Mouse (Mus musculus): ENCODE results near the gene Gm13030. TPM values are rescaled to one million over a fixed set of nuclear protein-coding genes. Genes with fewer than 3 reads are reported as not detected.
"Not testable (repeated sequence)": the region's sequence is repeated elsewhere in the genome, so short reads cannot be mapped to it uniquely, and the experiment has no call there.

Gene Gm13030
- not detected in 2 replicates for total RNA-seq (2014; fragmentation: Nextera tagmentation)
- not detected in 2 replicates for total RNA-seq (2017)

DNA sequence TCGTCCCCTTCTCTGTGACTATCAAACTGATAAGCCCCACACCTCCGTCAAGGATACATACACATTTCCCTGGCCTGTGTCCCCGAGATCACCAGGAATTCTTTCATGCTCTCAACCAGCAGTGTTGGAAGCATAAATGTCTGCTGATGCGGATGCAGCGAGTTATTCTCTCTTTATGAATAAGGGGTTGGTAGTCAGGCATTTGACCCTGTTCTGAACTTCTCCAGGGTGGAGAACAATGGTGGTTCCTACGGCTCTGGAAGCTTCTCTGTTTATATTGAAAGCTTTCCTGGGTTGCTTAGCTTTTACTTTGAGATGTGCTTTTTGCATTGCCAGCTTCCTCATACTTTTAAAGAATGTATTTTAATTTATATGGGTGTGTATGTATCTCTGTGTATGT, at the start of gene Gm13030:
Gm13030 (minus strand) TSS at position 101 of the 400 bp plus-strand sequence.
- no peak for ATAC-seq (replicated peaks; ENCODE audit: poor library complexity, severe bottlenecking)

DNA sequence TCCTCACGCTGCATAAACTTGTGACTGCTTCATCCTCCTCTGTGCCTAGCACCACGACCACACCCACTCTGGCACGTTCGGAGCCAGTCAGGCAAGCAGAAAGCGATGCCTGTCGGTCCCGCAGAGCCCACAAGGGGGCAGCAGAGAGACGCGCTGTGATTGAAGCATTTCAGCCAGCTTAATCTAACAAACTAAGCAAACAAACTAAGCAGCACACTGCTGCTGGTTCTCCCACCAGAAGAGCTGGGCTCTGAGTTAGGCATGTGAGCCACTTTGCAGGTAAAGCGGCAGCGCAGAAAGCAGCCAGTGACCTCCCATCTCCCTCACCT, 48.3 kb upstream of the Gm13030 start:
- peak; percentile 99 for ATAC-seq (replicated peaks; ENCODE audit: poor library complexity, severe bottlenecking)

GRCm38 (mm10) chr4:138921254-138922130, 47.7 kb upstream of the Gm13030 start:
- peak; percentile 28 for ATAC-seq (replicated peaks; ENCODE audit: poor library complexity, severe bottlenecking)

GRCm38 (mm10) chr4:138917282-138917681, 43.5 kb upstream of the Gm13030 start:
- ATAC-seq (replicated peaks; ENCODE audit: poor library complexity, severe bottlenecking): no peak

DNA sequence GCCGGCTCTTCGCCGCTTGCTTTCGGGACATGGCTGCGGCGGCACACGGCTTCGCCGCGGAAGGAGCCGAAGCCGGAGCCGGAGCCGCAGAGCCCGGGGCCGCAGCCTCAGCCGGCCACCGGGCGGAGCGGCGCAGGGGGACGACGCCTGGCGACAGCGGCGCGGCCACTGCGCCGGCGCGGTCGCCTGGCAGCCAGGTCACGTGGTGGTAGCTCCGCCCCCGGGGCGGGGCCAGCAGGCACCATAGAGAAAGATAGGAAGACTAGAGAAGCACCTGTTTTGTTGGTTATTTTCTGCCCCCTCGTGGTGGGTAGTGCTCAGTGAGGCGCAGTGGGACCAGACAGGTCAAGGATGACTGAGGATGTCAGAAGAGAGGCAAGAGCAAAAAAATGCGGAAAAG, 40.0 kb upstream of the Gm13030 start, which contains the start of gene Otud3:
Otud3 (minus strand) TSS at position 149 of the 400 bp plus-strand sequence.
- ATAC-seq (replicated peaks; ENCODE audit: poor library complexity, severe bottlenecking): peak; percentile 95

- 0 out of 2 replicates have a peak, but pooled peaks have one; percentile 26 for ATAC-seq (replicated peaks; ENCODE audit: poor library complexity, severe bottlenecking)
Observed at GRCm38 (mm10) chr4:138913141-138913787, 39.5 kb upstream of the Gm13030 start.

GRCm38 (mm10) chr4:138905624-138906337, 32.0 kb upstream of the Gm13030 start:
- peak; percentile 86 for ATAC-seq (replicated peaks; ENCODE audit: poor library complexity, severe bottlenecking)

DNA sequence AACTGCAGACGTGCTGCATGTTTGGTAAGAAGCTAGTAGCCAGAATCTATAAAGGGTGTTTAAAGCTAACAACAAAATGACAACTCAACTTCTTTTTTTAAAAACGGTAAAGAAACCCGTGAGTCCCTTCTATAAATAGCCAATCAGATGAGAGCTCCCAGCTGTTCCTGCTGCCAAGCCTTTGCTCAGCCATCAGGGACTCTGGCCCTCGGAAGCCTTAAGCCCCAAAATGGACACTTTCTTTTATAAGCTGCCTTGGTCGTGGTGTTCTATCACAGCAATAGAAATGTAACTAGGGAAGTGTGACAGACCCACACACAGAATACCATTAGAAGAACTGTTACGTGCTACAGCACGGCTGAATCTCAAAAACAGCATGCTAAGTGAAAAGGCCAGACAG, 25.6 kb upstream of the Gm13030 start:
- no peak for ATAC-seq (replicated peaks; ENCODE audit: poor library complexity, severe bottlenecking)

DNA sequence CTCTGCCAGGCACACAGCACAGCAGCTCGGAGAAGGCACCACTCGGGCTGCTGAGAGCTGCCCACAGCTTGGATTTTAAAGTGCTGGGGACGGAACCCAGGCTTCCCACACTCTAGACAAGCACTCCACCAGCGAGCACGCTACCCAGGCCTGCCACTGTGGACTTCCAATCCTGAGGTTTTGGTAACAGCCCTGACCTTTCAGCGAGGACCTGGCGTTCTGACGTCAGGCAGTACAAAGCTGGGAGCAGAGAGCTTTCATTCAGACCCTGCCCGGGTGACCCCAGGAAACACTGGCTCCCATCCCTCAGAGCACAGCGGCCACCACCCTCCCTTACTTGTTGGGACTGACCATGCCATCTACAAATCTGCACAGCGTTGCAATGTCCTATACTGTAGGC, 20.0 kb upstream of the Gm13030 start:
- ATAC-seq (replicated peaks; ENCODE audit: poor library complexity, severe bottlenecking): not testable (repeated sequence)

DNA sequence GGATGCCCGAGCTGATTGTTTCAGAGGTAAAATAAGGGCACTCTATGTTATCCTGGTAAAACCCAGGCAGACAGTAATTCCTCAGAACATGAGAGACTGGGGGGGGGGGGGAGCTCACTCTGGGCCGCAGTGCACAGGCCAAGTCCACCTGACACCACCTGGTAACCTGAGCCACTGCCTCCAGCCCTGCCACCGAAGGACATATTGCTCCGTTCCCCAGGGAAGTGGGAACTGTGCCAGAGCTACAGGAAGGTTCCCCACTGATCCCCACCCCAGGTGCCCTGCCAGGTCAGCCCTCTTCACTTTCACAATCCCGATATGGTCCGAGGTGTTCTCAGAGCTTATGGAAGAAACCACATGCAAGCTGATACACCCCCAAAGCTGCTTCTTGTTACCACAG, 18.9 kb upstream of the Gm13030 start:
- ATAC-seq (replicated peaks; ENCODE audit: poor library complexity, severe bottlenecking): no peak

- ATAC-seq (replicated peaks; ENCODE audit: poor library complexity, severe bottlenecking): no peak
Observed at GRCm38 (mm10) chr4:138889635-138890034, 15.9 kb upstream of the Gm13030 start.

DNA sequence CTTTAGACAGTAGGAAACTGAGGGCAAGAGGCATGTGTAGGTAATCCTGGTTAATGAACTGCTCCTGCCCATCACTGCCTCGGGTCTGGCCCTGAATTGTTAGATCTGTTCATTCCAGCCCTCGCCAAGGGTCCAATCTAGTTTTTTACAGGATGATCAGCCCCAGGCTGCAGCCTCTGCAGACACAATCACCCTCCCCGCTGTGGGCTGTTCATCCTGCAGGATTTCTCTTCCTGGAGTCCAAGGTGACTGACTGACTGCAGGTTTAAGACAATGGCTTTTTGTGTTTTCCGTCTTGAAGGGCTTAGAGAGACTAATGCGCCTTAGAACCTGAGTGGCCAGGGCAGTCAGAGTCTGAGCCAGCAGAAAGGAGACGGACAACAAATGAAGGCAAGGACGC, 15.4 kb upstream of the Gm13030 start:
- no peak for ATAC-seq (replicated peaks; ENCODE audit: poor library complexity, severe bottlenecking)

GRCm38 (mm10) chr4:138884261-138884660, 10.5 kb upstream of the Gm13030 start:
- peak; percentile 94 for ATAC-seq (replicated peaks; ENCODE audit: poor library complexity, severe bottlenecking)

- ATAC-seq (replicated peaks; ENCODE audit: poor library complexity, severe bottlenecking): no peak
Observed at GRCm38 (mm10) chr4:138882179-138882578, 8.4 kb upstream of the Gm13030 start.

DNA sequence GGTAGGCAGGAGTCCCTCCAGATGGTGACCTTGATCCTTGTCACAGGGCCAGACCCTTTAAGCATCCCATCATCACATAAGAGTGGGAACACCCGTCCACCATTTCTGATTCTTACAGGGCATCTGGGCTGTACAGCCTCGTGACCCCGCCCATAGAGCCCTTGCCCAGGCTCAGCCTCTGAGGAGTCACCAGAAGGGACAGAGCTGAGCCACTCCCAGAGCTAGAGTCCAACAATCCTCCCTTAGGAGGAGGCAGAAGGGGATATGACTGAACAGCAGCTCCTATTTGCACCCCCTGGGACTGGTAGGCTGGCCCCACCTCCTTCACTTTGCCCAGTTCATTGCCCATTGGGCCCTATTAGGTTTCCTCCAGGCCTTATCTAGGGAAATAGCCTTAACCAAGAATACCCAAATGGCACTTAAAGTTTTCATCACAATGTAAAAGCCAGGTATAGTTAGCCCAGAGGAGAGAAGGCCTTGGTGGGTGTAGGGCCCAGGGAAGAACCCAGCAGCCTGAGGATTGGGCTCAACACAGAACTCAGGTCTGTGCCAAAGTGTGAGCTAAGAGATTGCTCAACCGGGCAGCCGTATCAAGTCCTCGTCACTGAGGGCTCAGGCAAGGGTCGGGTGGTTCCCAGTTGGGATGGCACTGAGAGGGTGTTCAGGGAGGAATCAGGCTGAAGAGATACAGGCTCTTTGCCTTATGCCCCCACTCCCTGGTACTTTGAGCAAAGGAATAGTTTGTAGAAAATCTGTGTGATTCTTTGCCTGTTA, 7.2 kb upstream of the Gm13030 start:
- ATAC-seq (replicated peaks; ENCODE audit: poor library complexity, severe bottlenecking): no peak

DNA sequence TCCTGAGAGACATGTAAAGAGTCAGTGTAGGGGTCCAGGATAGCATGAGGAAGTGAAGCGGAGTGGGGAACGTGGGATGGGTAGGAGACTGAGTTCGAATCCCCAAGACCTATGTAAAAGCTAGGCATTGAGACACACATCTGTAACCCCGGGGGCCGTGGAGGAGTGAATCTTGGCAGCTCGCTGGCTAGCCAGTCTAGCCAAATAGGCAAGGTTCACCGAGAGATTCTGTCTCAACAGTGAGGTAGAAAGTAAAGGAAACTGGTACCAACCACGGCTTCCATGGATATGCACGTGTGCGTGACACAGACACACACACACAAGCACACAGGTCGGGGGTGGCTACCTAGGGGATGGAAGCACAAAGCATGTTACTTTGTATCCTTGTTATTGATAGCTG, 6.0 kb upstream of the Gm13030 start:
- no peak for ATAC-seq (replicated peaks; ENCODE audit: poor library complexity, severe bottlenecking)

GRCm38 (mm10) chr4:138878783-138879182, 5.0 kb upstream of the Gm13030 start:
- ATAC-seq (replicated peaks; ENCODE audit: poor library complexity, severe bottlenecking): no peak

DNA sequence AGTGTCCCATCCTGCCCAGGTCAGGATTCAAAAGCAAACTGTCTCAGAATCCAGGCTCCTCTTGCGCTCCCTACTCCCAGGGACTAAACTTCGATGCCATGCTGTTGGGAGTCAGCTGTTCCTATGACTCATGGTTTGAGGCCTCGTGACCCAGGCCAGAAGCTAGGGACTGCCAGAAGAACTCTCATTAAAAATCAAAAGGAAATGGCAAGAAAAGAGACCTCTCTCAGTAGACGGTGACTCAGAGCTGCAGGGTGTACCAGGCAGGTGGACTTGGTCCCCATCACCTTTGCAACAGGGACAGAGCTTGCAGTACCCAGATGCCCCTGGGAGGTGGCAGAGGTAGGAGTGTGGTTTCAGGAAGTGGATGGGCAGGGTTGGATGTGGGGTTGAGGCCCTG, 4.0 kb upstream of the Gm13030 start, which contains the start of gene Pla2g2e:
Pla2g2e (plus strand) TSS at position 212 of the 400 bp plus-strand sequence.
- no peak for ATAC-seq (replicated peaks; ENCODE audit: poor library complexity, severe bottlenecking)

DNA sequence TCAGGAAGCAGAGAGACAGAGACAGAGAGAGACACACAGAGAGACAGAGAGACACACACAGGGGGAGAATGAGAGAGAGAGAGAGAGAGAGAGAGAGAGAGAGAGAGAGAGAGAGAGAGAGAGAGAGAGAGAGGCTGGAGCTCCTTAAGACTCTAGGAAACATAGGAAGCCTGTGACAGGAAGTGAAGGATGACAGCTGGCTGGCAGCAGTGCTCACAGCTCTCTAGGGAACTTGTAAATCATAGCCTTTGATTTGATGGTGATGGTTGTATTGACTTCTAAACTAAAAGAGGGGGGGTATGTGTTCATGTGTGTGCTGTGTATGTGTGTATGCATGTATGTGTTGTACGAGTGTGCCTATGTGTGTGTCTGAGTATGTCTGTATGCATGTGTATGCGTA, 2.2 kb upstream of the Gm13030 start:
- no peak for ATAC-seq (replicated peaks; ENCODE audit: poor library complexity, severe bottlenecking)

- not testable (repeated sequence) for ATAC-seq (replicated peaks; ENCODE audit: poor library complexity, severe bottlenecking)
Observed at GRCm38 (mm10) chr4:138875275-138875674, 1.5 kb upstream of the Gm13030 start.

Measured in granulocyte monocyte progenitor cell, adult 5-6 weeks (primary cell).